Mouse (Mus musculus) lung, postnatal 0 days (tissue): ENCODE measurements around the gene Slc45a1.

Experiments used
- CTCF ChIP-seq: IDR thresholded peaks from 2 replicates; pipeline ENCODE4 v1.5.1; 2016; ENCODE audit warnings: antibody characterized with exemption, mild to moderate bottlenecking
- EP300 ChIP-seq: IDR thresholded peaks from 2 replicates; pipeline ENCODE4 v1.6.1; 2016; ENCODE audit warnings: antibody characterized with exemption, mild to moderate bottlenecking, control low read depth

DNA sequence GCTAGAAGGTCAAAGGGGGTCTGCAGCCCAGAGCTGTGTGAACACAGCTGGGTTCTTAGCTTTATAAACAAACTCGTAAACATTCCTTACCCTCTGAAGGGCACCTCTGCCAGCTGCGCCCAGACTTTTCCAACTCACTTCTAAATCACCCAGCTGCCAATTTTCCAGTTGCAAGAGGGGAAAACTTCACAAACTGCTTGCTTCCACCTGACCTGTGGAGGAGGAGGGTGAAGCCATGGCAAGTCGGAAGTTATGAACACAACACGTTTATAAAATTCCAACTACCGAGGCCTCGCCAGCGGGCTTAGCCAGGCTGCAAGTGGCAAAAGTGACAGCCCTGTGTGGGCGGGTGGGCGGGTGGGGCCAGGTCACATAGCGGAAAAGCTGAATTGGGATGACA is 13.8 kb upstream of the Slc45a1 start:
- TF ChIP-seq CTCF = no peak
- TF ChIP-seq EP300 = no peak
